Mouse (Mus musculus) layer of hippocampus, adult 2 months (tissue): ENCODE data around the gene Mdh2. TPM values are rescaled to one million over a fixed set of nuclear protein-coding genes. Genes with fewer than 3 reads are reported as not detected.

Experiments used
- DNase-seq, 2 experiments: peaks; one replicate each; pipeline ENCODE4 v3.0.0; 2022; ENCODE audit warnings: low spot score in 2 of 2
- H3K27ac ChIP-seq: fragments of 200-600 bp; 2 replicates; pipeline ENCODE4 v1.8.1; 2022
- H3K4me3 ChIP-seq: fragments of 200-600 bp; 2 replicates; pipeline ENCODE4 v1.8.1; 2022; ENCODE audit warnings: mild to moderate bottlenecking
- CTCF ChIP-seq: fragments of 200-600 bp; conservative IDR thresholded peaks from 2 replicates; pipeline ENCODE4 v1.8.1; 2022; ENCODE audit warnings: antibody characterized with exemption, mild to moderate bottlenecking, moderate library complexity
- total RNA-seq, 2 experiments: library from RNA; stranded (reverse); gene quantifications; 2 replicates each; pipeline ENCODE4 v1.2.3; 2021

The Mdh2 gene
- total RNA-seq, 2 experiments from 2014 or later, result 382 to 388 TPM

- H3K27ac ChIP-seq, result peak overlapping the region; percentile 76; the same call in 1 of the 2 replicates
- H3K4me3 ChIP-seq, result peak overlapping the region; percentile 82
- no peak for DNase-seq
- TF ChIP-seq CTCF, result no peak
These were observed 35.1 kb upstream of the Mdh2 start for GRCm38 (mm10) chr5:135742941-135743740.

GRCm38 (mm10) chr5:135743741-135744609 lies 34.3 kb upstream of the Mdh2 start, which contains the start of gene Tmem120a:
TSS of gene Tmem120a (minus strand) at chr5:135744448.
- Histone ChIP-seq H3K27ac (peak within 1 kb of the TSS; percentile 76), H3K4me3 (peak within 1 kb of the TSS; percentile 82)
- no peak for TF ChIP-seq CTCF
- peak; percentile 93 to 94 for DNase-seq

GRCm38 (mm10) chr5:135744742-135745141 lies 33.5 kb upstream of the Mdh2 start:
- no peak for DNase-seq
- TF ChIP-seq CTCF, result no peak
- Histone ChIP-seq H3K27ac (peak overlapping the region; percentile 76), H3K4me3 (peak overlapping the region; percentile 82)

- no peak for TF ChIP-seq CTCF
- H3K4me3 ChIP-seq, result no peak overlapping the region
- H3K27ac ChIP-seq, result no peak overlapping the region
- no peak for DNase-seq
These were observed 27.2 kb upstream of the Mdh2 start for GRCm38 (mm10) chr5:135751041-135751440.

GRCm38 (mm10) chr5:135751595-135751994 lies 26.7 kb upstream of the Mdh2 start:
- DNase-seq, result no peak
- H3K27ac ChIP-seq, result no peak overlapping the region
- H3K4me3 ChIP-seq, result no peak overlapping the region
- no peak for TF ChIP-seq CTCF

GRCm38 (mm10) chr5:135761881-135762280 lies 16.4 kb upstream of the Mdh2 start:
- Histone ChIP-seq H3K4me3 (no peak overlapping the region), H3K27ac (no peak overlapping the region)
- no peak for DNase-seq
- TF ChIP-seq CTCF, result no peak

- TF ChIP-seq CTCF, result peak; percentile 95
- H3K27ac ChIP-seq, result no peak overlapping the region
- H3K4me3 ChIP-seq, result no peak overlapping the region
- peak; percentile 52 to 80 for DNase-seq
These were observed 14.8 kb upstream of the Mdh2 start for GRCm38 (mm10) chr5:135763526-135763925.

- no peak for TF ChIP-seq CTCF
- H3K4me3 ChIP-seq, result no peak overlapping the region
- no peak overlapping the region for H3K27ac ChIP-seq
- no peak for DNase-seq
These were observed 13.3 kb upstream of the Mdh2 start for GRCm38 (mm10) chr5:135764971-135765370.

- Histone ChIP-seq H3K27ac (no peak overlapping the region), H3K4me3 (no peak overlapping the region)
- no peak for DNase-seq
- no peak for TF ChIP-seq CTCF
These were observed 5.8 kb upstream of the Mdh2 start for GRCm38 (mm10) chr5:135772519-135772918.

- no peak for TF ChIP-seq CTCF
- DNase-seq, result no peak
- Histone ChIP-seq H3K27ac (no peak overlapping the region), H3K4me3 (no peak overlapping the region)
These were observed 1.7 kb upstream of the Mdh2 start for GRCm38 (mm10) chr5:135776546-135776945.

GRCm38 (mm10) chr5:135777796-135778470 lies 347 bp upstream of the Mdh2 start, which contains the start of gene Styxl1:
TSS of gene Styxl1 (minus strand) at chr5:135778385.
- peak within 1 kb of the TSS; percentile 83 for H3K4me3 ChIP-seq
- peak in 1 of 2 experiments; percentile 29 for DNase-seq
- TF ChIP-seq CTCF, result no peak
- H3K27ac ChIP-seq, result peak within 1 kb of the TSS; percentile 95

GRCm38 (mm10) chr5:135780331-135780730 lies 2.1 kb downstream of the Mdh2 start:
- TF ChIP-seq CTCF, result no peak
- no peak overlapping the region; the same call in 1 of the 2 replicates for H3K4me3 ChIP-seq

More at GRCm38 (mm10) chr5:135780331-135780730, 2.1 kb downstream of the Mdh2 start:
- no peak for DNase-seq
- no peak overlapping the region for H3K27ac ChIP-seq
